Mouse (Mus musculus) T-helper 17 cell (primary cell): ENCODE results near the gene Fam84a.

Experiments used
- in situ Hi-C, 2 experiments: fragments of 300-600 bp; cut with MboI, MseI; formaldehyde crosslinking; loops; 1 replicate in 1 of 2; 2 replicates in 1 of 2; pipeline ENCODE4 v1.15.1; 2025; ENCODE audit warnings: high pct_unique_total_duplicates in 2 of 2

The Fam84a gene

GRCm38 (mm10) chr12:14151921-14152320 is at the start of gene Fam84a:
Gene Fam84a, minus strand, starts transcription at chr12:14152054.
- in situ Hi-C loops: no loop called here

GRCm38 (mm10) chr12:14195479-14195878 is 43.6 kb upstream of the Fam84a start:
- in situ Hi-C loops: no loop called here

- in situ Hi-C loops: no loop called here
Measured at GRCm38 (mm10) chr12:14186689-14187195, 34.9 kb upstream of the Fam84a start.

- in situ Hi-C loops: no loop called here
Measured at GRCm38 (mm10) chr12:14165713-14166112, 13.9 kb upstream of the Fam84a start.

- in situ Hi-C loops: no loop called here
Measured at GRCm38 (mm10) chr12:14164936-14165335, 13.1 kb upstream of the Fam84a start.

- in situ Hi-C loops: no loop called here
Measured at GRCm38 (mm10) chr12:14152426-14152825, 572 bp upstream of the Fam84a start.

GRCm38 (mm10) chr12:14150936-14151631 is 770 bp downstream of the Fam84a start:
- in situ Hi-C loops: no loop called here

- in situ Hi-C loops: no loop called here
Measured at GRCm38 (mm10) chr12:14150568-14150909, 1.3 kb downstream of the Fam84a start.

GRCm38 (mm10) chr12:14149843-14150567 is 1.8 kb downstream of the Fam84a start:
- in situ Hi-C loops: no loop called here

GRCm38 (mm10) chr12:14149022-14149842 is 2.6 kb downstream of the Fam84a start:
- in situ Hi-C loops: no loop called here

GRCm38 (mm10) chr12:14137046-14137445 is 14.8 kb downstream of the Fam84a start:
- in situ Hi-C loops: no loop called here

GRCm38 (mm10) chr12:14114730-14115129 is 37.1 kb downstream of the Fam84a start:
- in situ Hi-C loops: no loop called here

- in situ Hi-C loops: no loop called here
Measured at GRCm38 (mm10) chr12:14096944-14097343, 54.9 kb downstream of the Fam84a start.
